Mouse (Mus musculus): ENCODE results near the gene Tcp1.

DNA sequence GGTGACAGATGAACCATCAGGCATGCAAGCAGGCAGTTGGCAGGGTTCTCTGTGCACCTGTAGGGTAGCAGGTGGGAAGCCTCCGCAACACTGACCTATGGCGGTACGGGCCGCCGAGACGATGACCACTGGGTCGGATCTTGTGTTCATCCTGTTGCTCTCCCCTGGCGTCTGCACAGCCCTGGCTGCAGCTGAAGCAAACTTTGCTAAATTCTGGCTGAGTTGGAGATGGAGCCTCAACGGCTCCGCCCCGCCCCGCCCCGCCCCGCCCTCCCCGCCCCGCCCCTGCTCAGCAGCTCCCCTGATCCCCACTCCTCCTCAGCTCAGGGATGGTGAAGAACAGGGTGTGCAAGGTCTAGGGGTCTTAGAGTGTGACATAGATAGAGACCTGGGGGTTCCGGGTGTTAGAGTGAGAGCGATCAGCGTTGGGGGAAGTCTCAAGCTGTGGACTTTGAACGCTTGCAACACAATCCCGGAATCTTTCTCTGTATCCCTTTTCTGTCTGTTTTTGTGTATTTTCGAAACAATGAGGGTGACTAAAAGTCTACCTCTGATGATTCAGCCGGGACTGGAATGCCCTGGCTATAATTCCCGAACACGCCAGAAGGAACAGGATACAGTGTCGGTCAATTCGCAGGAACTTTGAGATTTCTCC lies 24.8 kb downstream of the Tcp1 start, which contains the start of gene Acat3:
- no peak for TF ChIP-seq USF1 (IDR thresholded peaks at IDR 0.05; ENCODE audit: low read depth)
- TF ChIP-seq CTCF (IDR thresholded peaks at IDR 0.05; ENCODE audit: control insufficient read depth, insufficient read depth, insufficient read length) = no peak
- no peak for TF ChIP-seq CEBPB (IDR thresholded peaks at IDR 0.05; ENCODE audit: low read depth)
- TF ChIP-seq MYOD1 (IDR thresholded peaks at IDR 0.05; ENCODE audit: control insufficient read depth, insufficient read length, low read depth) = no peak
- no peak for TF ChIP-seq MAX (IDR thresholded peaks at IDR 0.05)
- no peak for TF ChIP-seq MYOG (IDR thresholded peaks at IDR 0.05; ENCODE audit: control insufficient read depth, extremely low read depth, insufficient read length)

All from C2C12 (cell line).